Mouse (Mus musculus): ENCODE measurements at regions not wholly inside any gene's neighbourhood (a gene's known extent, or its start where the extent isn't known, plus 50 kb on each side); places are given as distances from the start of the nearest gene placed in this dataset.
"Not testable (repeated sequence)": the region's sequence is repeated elsewhere in the genome, so short reads cannot be mapped to it uniquely, and the experiment has no call there.

- in situ Hi-C loops (cut with MboI, MseI): no loop called here
Measured at GRCm38 (mm10) chr4:44424831-44425704, 124.4 kb downstream of the Melk start.

DNA sequence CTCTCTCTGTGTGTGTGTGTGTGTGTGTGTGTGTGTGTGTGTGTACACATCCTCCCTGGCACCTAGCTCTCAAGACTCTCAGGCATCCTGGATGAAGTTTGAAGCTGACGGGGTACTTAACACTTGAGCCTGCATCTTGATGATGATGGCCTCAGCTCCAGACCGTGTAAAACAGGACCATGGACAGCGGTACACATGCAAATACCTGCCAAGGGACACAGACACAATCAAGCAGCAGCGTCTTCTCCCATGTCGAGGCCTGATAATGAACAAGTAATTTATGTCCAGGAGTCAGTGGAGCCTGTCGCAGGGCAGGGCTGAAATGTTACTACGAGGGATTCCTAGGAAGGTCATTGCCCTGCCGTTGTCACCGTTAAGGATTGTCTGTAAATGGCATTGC, 133.9 kb downstream of the Melk start:
- in situ Hi-C loops (cut with MboI, MseI): loop anchor here (10.0 kb wide), 1 partner anchor 1110 kb away; no protein-coding TSS in a partner anchor

GRCm38 (mm10) chr4:44445511-44445910, 144.8 kb downstream of the Melk start:
- in situ Hi-C loops (cut with MboI, MseI): no loop called here

GRCm38 (mm10) chr4:44450881-44451532, 150.3 kb downstream of the Melk start:
- in situ Hi-C loops (cut with MboI, MseI): loop anchor here (5.0 kb wide), 1 partner anchor 66 kb away; no protein-coding TSS in a partner anchor

GRCm38 (mm10) chr4:44452043-44452618, 151.5 kb downstream of the Melk start:
- in situ Hi-C loops (cut with MboI, MseI): loop anchor here (5.0 kb wide), 1 partner anchor 65 kb away; no protein-coding TSS in a partner anchor

DNA sequence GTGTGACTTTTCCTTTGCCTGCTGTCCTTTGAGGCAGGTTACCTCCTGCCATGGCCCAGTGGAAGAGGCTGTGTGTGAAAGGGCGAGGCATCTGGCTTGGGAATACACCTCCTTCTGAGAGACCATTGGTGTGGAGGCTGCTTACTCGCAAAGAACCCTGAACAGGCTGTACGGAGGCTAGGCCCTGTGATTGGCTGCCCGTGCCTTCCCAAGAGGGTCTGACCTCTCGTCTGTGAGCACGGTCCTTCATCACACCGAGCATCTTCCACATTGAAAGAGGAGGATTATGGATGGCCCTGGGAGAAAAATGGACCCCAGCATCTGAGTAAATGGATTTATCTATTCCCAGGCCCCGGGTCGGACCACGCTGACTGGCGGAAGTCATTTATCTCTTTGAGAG, 152.9 kb downstream of the Melk start:
- in situ Hi-C loops (cut with MboI, MseI): loop anchor here (5.0 kb wide), 1 partner anchor 64 kb away; no protein-coding TSS in a partner anchor

GRCm38 (mm10) chr4:44455851-44456250, 155.2 kb downstream of the Melk start:
- in situ Hi-C loops (cut with MboI, MseI): no loop called here

DNA sequence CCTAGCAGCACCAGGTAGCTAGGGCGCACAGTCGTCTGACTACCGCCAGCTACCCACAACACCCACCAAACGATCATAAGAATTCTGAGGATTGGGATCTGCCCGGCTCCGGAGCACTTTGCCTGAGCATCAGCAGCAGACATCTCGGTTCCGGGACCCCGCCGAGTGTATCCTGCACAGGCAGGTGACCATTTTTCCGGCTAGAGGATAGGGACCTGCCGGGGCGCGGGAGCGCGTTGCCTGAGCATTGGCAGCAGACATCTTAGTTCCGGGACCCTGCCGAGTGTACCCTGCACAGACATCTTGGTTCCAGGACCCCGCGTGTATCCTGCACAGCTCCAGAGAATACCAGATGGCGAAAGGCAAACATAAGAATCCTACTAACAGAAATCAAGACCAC, 172.8 kb downstream of the Melk start:
- in situ Hi-C loops (cut with MboI, MseI): not testable (repeated sequence)

Measured in regulatory T cell (primary cell).